Mouse (Mus musculus): Measurements from ENCODE around the gene Hmga1. TPM values are rescaled to one million over a fixed set of nuclear protein-coding genes. Genes with fewer than 3 reads are reported as not detected.

Hmga1 gene
- total and polyA plus RNA-seq, 3 experiments = 43.8 to 88.7 (median 83.7) TPM

DNA sequence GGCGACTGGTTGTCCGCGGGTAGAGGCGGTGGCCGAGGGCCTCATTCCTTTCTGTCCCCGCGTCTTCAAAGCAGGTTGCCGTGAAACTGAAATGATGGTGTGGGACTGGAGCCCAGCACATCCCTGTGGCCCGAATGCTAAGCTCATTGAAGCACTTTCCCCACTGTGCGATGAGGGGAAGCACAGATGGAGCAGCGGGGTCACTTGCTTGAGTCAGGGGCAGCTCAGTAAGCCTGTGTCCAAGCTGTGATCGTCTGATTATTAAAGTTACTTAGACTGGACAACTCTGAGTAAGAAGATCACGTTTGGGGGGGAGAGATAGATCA is 9.6 kb downstream of the Hmga1 start:
- TF ChIP-seq SMC3 (IDR thresholded peaks at IDR 0.05; ENCODE audit: low read depth, low read length) = no peak
- TF ChIP-seq POLR2A (IDR thresholded peaks at IDR 0.05; ENCODE audit: low read depth, low read length) = peak; percentile 64; the same call in 1 of the 2 replicates
- no peak for TF ChIP-seq E2F4 (IDR thresholded peaks at IDR 0.05; ENCODE audit: insufficient replicate concordance, low read depth, low read length)
- TF ChIP-seq TCF12 (IDR thresholded peaks at IDR 0.05; ENCODE audit: low read depth, low read length) = no peak
- no peak for TF ChIP-seq MAFK (IDR thresholded peaks at IDR 0.05; ENCODE audit: insufficient replicate concordance, low read length)
- no peak for TF ChIP-seq MXI1 (IDR thresholded peaks at IDR 0.05; ENCODE audit: low read depth, low read length)
- in situ Hi-C loops (cut with MboI; ENCODE audit: low pct_ligation_motif_present, low pct_unique_long_range_greater_than_20kb, low sequenced_read_pairs) = loop anchor here (5.0 kb wide), 1 partner anchor 66 kb away; no protein-coding TSS in a partner anchor
- peak overlapping the region; percentile 26 for H3K4me2 ChIP-seq (ENCODE audit: insufficient read depth, low read depth, poor library complexity, severe bottlenecking)
- no peak overlapping the region for H3K27ac ChIP-seq (ENCODE audit: insufficient read depth, low read depth)
- peaks cover 19 to 38% of the 10 kb centered on the region in 2 experiments for H3K4me1 ChIP-seq (ENCODE audit: control insufficient read depth in 1 of 2, insufficient read depth in 2 of 2)
- no peaks in the 10 kb centered on the region for H3K27me3 ChIP-seq (replicated peaks)
- H3K9ac ChIP-seq (ENCODE audit: insufficient read depth, low read depth) = peak overlapping the region; percentile 36; the same call in 1 of the 2 replicates
- H3K4me3 ChIP-seq (replicated peaks in 1 of 3; ENCODE audit: low read depth in 2 of 3, low read length in 2 of 3, poor library complexity in 1 of 3) = peak overlapping the region; percentile 35 to 74 (median 62)
- H3K79me2 ChIP-seq (replicated peaks; ENCODE audit: control insufficient read depth, extremely low read depth, insufficient read depth, poor library complexity, severe bottlenecking) = peaks cover 14% of the 10 kb centered on the region
- H3K36me3 ChIP-seq (replicated peaks in 1 of 2; ENCODE audit: control insufficient read depth in 1 of 2, insufficient read depth in 1 of 2, low read length in 1 of 2) = peaks cover 16 to 24% of the 10 kb centered on the region in 2 experiments
- DNase-seq (ENCODE audit: extremely low read depth) = no peak
- H3K9me3 ChIP-seq (replicated peaks; ENCODE audit: low read length) = no peaks in the 10 kb centered on the region
- dilution Hi-C loops (cut with MboI; ENCODE audit: extremely low pct_ligation_motif_present, extremely low pct_unique_long_range_greater_than_20kb, low sequenced_read_pairs) = no loop called here

DNA sequence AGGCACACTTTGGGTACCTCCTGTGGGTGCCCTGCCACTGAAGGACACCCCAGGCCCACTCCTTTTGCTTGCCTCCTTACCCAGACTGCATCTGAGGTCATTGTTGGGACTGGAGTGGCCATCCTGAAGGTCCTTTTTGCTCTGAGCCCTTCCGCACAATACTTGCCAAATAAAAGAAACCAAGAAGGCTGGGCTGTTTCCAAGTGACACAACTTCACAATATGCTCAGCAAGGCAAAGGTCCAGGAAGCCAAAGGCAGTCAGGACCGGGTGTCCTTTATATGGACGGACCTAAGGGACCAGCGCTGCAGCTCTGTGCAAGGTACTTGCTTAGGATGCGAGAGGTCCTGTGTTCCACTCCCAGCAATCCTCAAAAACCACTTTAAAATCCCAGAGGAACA is 11.9 kb downstream of the Hmga1 start:
- no peak for DNase-seq (ENCODE audit: extremely low read depth)
- H3K4me2 ChIP-seq (ENCODE audit: insufficient read depth, low read depth, poor library complexity, severe bottlenecking) = no peak overlapping the region
- peaks cover 4% of the 10 kb centered on the region; the same call in 1 of the 2 replicates for H3K79me2 ChIP-seq (replicated peaks; ENCODE audit: control insufficient read depth, extremely low read depth, insufficient read depth, poor library complexity, severe bottlenecking)
- in situ Hi-C loops (cut with MboI; ENCODE audit: low pct_ligation_motif_present, low pct_unique_long_range_greater_than_20kb, low sequenced_read_pairs) (loop anchor here (5.0 kb wide), 1 partner anchor 64 kb away; no protein-coding TSS in a partner anchor), dilution Hi-C loops (cut with MboI; ENCODE audit: extremely low pct_ligation_motif_present, extremely low pct_unique_long_range_greater_than_20kb, low sequenced_read_pairs) (no loop called here)
- H3K4me1 ChIP-seq (ENCODE audit: control insufficient read depth in 1 of 2, insufficient read depth in 2 of 2) = peaks cover 11 to 27% of the 10 kb centered on the region in 2 experiments; a peak in 3 of 4 replicates
- no peak overlapping the region for H3K27ac ChIP-seq (ENCODE audit: insufficient read depth, low read depth)
- no peaks in the 10 kb centered on the region for H3K9me3 ChIP-seq (replicated peaks; ENCODE audit: low read length)
- TF ChIP-seq RAD21 (IDR thresholded peaks at IDR 0.05; ENCODE audit: low read depth, low read length) = no peak
- no peak for TF ChIP-seq MAZ (IDR thresholded peaks at IDR 0.05; ENCODE audit: low read depth, low read length)
- TF ChIP-seq SMC3 (IDR thresholded peaks at IDR 0.05; ENCODE audit: low read depth, low read length) = no peak
- no peak for TF ChIP-seq ZMIZ1 (IDR thresholded peaks at IDR 0.05; ENCODE audit: low read depth, low read length)
- TF ChIP-seq KAT2A (IDR thresholded peaks at IDR 0.05; ENCODE audit: insufficient replicate concordance, low read length) = no peak
- TF ChIP-seq MAX (IDR thresholded peaks at IDR 0.05; ENCODE audit: low read length) = no peak
- no peak for TF ChIP-seq ELF1 (IDR thresholded peaks at IDR 0.05; ENCODE audit: low read depth, low read length)
- TF ChIP-seq RCOR1 (conservative IDR thresholded peaks at IDR 0.05; ENCODE audit: low read depth, low read length) = no peak
- no peak for TF ChIP-seq UBTF (IDR thresholded peaks at IDR 0.05; ENCODE audit: low read depth, low read length)
- no peak for TF ChIP-seq MAFK (IDR thresholded peaks at IDR 0.05; ENCODE audit: insufficient replicate concordance, low read length)
- TF ChIP-seq MYC (IDR thresholded peaks at IDR 0.05; ENCODE audit: low read depth, low read length) = no peak
- TF ChIP-seq CTCF (conservative IDR thresholded peaks at IDR 0.05 in 1 of 2, IDR thresholded peaks at IDR 0.05 in 1 of 2; ENCODE audit: low read depth in 2 of 2, low read length in 2 of 2) = no peak
- no peak for TF ChIP-seq NELFE (IDR thresholded peaks at IDR 0.05; ENCODE audit: low read depth, low read length)
- TF ChIP-seq JUN (IDR thresholded peaks at IDR 0.05; ENCODE audit: insufficient read depth, low read depth, low read length) = no peak
- no peak for TF ChIP-seq SIN3A (IDR thresholded peaks at IDR 0.05; ENCODE audit: low read length)
- TF ChIP-seq CHD1 (IDR thresholded peaks at IDR 0.05; ENCODE audit: low read depth, low read length) = no peak
- no peak overlapping the region for H3K9ac ChIP-seq (ENCODE audit: insufficient read depth, low read depth)
- H3K36me3 ChIP-seq (replicated peaks in 1 of 2; ENCODE audit: control insufficient read depth in 1 of 2, insufficient read depth in 1 of 2, low read length in 1 of 2) = peaks cover 8 to 16% of the 10 kb centered on the region in 2 experiments
- no peaks in the 10 kb centered on the region for H3K27me3 ChIP-seq (replicated peaks)
- no peak overlapping the region for H3K4me3 ChIP-seq (replicated peaks in 1 of 3; ENCODE audit: low read depth in 2 of 3, low read length in 2 of 3, poor library complexity in 1 of 3)
